Mouse (Mus musculus) liver, adult 2 months (tissue): ENCODE measurements at regions not wholly inside any gene's neighbourhood (a gene's known extent, or its start where the extent isn't known, plus 50 kb on each side); places are given as distances from the start of the nearest gene placed in this dataset.

ENCODE experiments used
- CTCF ChIP-seq: fragments of 200-500 bp; IDR thresholded peaks from 2 replicates; pipeline ENCODE4 v1.5.1; 2011; ENCODE audit warnings: low read depth, low read length, control low read depth
- POLR2A ChIP-seq: fragments of 200-500 bp; IDR thresholded peaks from 2 replicates; pipeline ENCODE4 v1.6.1; 2011; ENCODE audit warnings: low read length, control low read depth; ENCODE audit not compliant: insufficient read depth; ENCODE audit errors: extremely low read depth

DNA sequence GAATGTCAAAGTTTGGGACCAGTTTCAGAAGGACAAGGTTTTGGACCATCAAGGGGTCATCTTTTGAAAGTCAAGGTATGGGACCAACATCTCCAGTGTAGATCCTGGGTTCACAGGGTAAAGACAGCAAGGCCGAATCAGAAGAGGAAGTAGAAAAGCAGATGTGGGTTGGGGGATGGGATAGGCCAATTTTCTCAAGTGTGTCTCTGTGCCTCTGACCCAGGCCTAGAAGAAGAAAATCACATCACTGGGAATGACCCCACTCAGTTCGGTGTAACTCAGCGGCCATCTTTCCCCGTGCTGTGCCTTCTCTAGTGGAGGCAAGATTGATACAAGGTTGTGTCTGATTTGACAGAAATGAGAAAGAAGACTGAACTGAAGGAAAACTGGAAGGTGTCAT lies 195.5 kb downstream of the Insig2 start:
- no peak for TF ChIP-seq CTCF
- TF ChIP-seq POLR2A: no peak
